Mouse (Mus musculus): Measurements from ENCODE around the gene Cd55b. TPM values are rescaled to one million over a fixed set of nuclear protein-coding genes. Genes with fewer than 3 reads are reported as not detected.

The Cd55b gene
- polyA plus RNA-seq, 1 experiment from 2014 or later = not detected

Other genes starting within 250 kb of the Cd55b start
- gene Cd55, start 39.7 kb upstream of the Cd55b start, polyA plus RNA-seq (2016; fragmentation: Nextera tagmentation; extraction: Ambion mirVana) = 13.4 and 16.5 TPM in 2 replicates
- not detected in 2 replicates for gene Zp3r, start 206.6 kb upstream of the Cd55b start, polyA plus RNA-seq (2016; fragmentation: Nextera tagmentation; extraction: Ambion mirVana)
- not detected in 2 replicates for gene C4bp, start 238.6 kb upstream of the Cd55b start, polyA plus RNA-seq (2016; fragmentation: Nextera tagmentation; extraction: Ambion mirVana)

Measured in heart, embryonic 12.5 days (tissue).